Mouse (Mus musculus): Measurements from ENCODE around the gene Masp1.

Gene Masp1

GRCm38 (mm10) chr16:23520235-23520871, at the start of gene Masp1, which contains the start of gene Rtp4:
Masp1 (minus strand) TSS chr16:23520815.
Rtp4 (plus strand) TSS chr16:23520291.
- in situ Hi-C loops (cut with MboI, MseI), result loop anchor here in 1 of 2 experiments (5.0 kb wide), 1 partner anchor 73 kb away; no protein-coding TSS in a partner anchor

DNA sequence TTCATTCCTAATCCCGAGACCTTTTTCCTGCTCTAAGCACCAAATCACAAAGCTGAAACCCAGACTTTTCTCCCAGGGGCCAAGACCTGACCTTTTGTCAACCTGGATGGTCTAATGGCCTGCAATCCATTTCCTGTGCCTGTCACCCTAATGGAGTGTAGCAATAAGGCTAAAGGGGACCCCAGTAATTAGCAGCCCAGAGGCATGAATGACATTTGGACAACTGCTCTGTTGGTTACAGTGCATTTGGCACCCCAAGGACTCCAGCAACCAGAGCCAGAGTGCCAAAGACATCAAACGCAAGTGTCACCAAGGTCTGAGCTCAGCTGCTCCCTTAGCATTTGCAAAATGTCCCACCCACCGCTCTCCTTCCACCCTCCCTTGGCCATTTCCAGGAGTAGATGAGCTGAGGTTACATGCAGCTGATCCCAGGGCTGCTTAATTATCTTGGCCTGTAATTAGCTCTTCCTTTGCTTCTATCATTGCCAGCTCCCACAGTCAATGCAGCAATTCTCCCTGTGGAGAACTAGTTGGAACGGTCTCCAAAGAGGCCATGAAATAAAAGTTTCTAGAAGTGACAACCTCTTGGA, 47.8 kb upstream of the Masp1 start:
- in situ Hi-C loops (cut with MboI, MseI), result no loop called here

DNA sequence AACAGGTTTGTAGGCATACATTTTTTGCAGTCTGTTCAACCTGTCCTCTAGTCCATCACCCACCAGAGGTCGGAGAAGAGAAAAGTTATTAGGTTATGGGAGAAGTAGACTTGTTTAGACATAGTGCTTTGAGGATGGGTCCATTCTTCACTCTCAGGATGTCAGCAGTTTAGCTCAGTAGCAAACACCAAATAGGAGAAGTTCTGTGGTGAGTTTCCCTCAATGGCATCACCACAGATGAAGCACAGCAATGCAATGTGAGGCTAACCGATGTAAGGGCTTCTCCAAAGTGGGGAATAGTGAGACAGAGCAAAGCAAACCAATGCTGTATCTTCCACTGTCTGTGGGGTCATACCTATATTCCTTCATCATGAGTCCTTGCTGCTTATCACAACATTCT, 37.1 kb upstream of the Masp1 start:
- in situ Hi-C loops (cut with MboI, MseI), result no loop called here

DNA sequence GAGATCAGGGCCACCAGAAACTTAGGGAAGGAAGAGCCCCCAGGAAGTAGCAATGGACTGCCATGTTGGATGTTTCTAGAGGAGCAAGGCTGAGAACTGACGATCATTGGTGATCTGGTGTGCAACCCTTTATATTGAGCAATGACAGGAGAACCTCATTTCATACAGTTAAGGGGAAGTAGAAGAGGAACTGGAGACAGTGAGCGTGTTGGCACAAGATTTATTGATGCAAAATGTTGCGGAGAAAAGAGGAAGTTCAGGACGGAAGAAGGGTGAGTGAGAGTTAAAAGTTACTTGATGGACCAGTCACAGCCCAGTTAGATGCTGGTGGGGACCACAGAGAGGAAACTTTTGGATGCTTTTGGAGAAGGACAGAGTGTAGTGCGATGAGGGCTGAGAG, 36.6 kb upstream of the Masp1 start:
- in situ Hi-C loops (cut with MboI, MseI), result no loop called here

DNA sequence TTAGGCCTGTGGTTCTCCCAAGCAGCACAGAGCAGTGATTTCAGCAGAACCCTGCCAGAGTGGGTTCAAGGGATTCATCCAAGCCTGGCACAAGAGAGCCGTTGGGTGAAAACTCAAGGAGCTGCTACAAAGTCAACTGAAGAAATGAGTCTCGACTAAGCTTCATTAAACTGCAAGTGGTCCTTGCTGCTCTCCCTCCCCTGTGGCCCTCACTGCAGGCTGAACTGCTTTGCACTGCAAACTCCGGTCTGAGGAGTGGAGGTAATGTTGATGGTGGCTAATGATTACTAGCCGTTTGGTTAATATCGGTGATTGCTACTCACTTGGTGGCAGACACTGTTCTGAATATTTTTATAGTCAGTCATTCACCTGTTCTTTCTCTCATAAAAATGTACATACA, 34.1 kb upstream of the Masp1 start:
- in situ Hi-C loops (cut with MboI, MseI), result loop anchor here (5.0 kb wide), 2 partner anchors 52 to 338 kb away; partner anchors contain the start of gene Sst (in 1 of the 2)

- in situ Hi-C loops (cut with MboI, MseI), result loop anchor here (5.0 kb wide), 2 partner anchors 49 to 341 kb away; partner anchors contain the start of gene Sst (in 1 of the 2)
Observed at GRCm38 (mm10) chr16:23550981-23551582, 30.5 kb upstream of the Masp1 start.

DNA sequence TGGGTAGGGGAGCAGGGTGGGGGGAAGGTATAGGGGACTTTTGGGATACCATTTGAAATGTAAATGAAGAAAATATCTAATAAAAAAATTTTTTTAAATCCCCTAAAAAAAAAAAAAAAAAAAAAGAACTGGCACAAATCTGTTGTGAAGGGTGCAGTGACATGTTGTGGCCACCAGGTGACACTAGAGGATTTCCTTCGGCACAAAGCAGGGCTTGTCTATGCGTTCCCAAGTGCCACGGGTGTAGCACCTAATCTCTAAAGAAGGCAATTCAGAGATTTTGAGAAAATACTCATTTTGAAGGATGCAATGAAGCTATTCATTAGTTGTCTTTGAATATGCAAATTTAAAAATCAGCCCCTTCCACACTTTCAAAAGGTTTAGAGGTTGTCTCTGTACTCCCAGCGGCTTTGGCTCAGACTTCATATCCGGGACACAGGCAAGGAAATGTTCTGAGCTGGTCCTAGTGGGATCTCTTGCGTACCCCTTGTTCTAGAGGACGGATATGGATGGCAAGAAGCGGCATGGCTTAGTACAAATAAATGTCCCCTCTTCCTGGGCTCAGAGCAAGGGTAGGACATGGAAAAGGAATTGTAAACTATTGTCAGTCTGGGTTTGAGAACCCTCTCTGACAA, 29.8 kb upstream of the Masp1 start:
- in situ Hi-C loops (cut with MboI, MseI), result loop anchor here (5.0 kb wide), 2 partner anchors 48 to 342 kb away; partner anchors contain the start of gene Sst (in 1 of the 2)

GRCm38 (mm10) chr16:23547783-23548182, 27.2 kb upstream of the Masp1 start:
- in situ Hi-C loops (cut with MboI, MseI), result loop anchor here (5.0 kb wide), 4 partner anchors 85 to 350 kb away; no protein-coding TSS in a partner anchor

GRCm38 (mm10) chr16:23544361-23544760, 23.7 kb upstream of the Masp1 start:
- in situ Hi-C loops (cut with MboI, MseI), result no loop called here

- in situ Hi-C loops (cut with MboI, MseI), result no loop called here
Observed at GRCm38 (mm10) chr16:23542866-23543265, 22.3 kb upstream of the Masp1 start.

- in situ Hi-C loops (cut with MboI, MseI), result no loop called here
Observed at GRCm38 (mm10) chr16:23541046-23541445, 20.4 kb upstream of the Masp1 start.

DNA sequence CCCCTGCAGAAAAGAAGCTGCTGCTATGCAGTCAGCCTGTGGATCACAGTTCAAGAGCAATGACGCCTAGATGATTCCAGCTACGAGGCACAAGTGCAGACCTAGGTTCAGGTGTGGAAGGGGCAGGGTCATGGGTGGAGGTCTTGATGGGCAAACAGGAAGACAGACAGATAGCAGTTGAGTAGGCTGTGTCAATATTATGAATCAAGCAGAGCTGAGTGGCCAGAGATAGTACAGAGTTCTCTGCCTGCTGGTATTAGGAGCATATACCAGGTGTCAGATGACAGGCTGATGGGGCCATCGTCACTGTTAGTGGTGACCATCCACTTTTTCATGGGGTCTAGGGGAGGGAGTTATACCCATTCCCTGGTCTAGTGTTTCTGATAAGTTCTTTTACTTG, 13.1 kb upstream of the Masp1 start:
- in situ Hi-C loops (cut with MboI, MseI), result no loop called here

- in situ Hi-C loops (cut with MboI, MseI), result no loop called here
Observed at GRCm38 (mm10) chr16:23529186-23529585, 8.6 kb upstream of the Masp1 start.

DNA sequence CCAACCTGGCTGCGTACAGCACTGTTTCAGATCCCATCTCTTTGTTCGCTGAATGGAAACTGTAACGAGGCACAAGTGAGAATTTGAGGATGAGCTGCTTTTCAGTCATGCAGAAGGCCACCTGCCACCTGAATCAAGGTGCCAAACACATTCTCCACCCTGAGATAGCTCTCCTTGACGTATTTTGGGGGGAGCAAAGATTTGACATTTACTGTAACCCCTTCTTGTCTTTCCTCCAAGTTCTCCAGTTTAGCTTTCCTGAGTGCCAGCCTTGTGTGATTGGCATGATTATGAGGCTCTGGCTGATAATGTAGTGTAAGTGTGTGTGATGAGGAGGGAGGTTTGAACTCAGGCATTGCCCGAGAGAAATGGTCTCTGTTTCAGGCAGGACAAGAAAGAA, 1.5 kb upstream of the Masp1 start:
- in situ Hi-C loops (cut with MboI, MseI), result loop anchor here in 1 of 2 experiments (5.0 kb wide), 1 partner anchor 75 kb away; no protein-coding TSS in a partner anchor

DNA sequence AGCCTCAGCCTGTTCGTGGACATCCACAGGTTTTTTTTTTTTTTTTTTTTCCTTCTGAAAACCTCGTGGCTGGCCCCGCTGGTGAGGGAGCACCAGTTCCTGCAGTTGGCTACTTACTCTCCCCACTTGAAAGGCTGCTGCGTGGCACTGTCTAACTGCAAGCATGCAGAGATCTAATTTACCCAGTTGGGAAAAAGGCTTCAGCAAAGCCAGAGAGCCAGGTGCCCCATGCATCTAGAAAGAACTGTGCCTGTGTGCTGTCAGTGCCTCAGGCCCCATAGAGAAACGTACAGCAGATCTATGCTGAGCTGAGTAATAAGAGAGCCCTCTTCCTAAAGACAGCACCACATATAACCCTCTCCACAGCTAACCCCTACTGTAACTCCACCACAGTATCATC, 477 bp upstream of the Masp1 start:
- in situ Hi-C loops (cut with MboI, MseI), result loop anchor here in 1 of 2 experiments (5.0 kb wide), 1 partner anchor 74 kb away; no protein-coding TSS in a partner anchor

DNA sequence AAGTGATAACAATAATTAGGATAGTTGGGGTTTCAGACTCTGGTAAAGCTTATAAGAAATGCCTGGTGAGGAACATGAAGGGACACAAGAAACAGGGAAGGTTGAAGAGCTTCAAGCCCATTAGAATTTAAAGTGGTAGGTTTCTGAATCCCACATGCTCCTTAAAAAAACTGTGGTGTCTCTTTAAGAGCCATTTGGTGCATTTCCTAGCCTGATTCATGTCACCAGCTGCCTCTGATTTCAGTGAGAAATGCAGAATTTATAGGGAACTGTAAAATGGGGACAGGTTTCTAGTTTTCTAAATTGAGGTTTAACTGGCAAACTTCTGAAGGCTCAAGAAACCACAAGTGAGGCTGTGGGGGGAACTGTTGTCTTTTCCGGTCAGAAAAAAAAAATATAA, 844 bp downstream of the Masp1 start:
- in situ Hi-C loops (cut with MboI, MseI), result loop anchor here in 1 of 2 experiments (5.0 kb wide), 1 partner anchor 72 kb away; no protein-coding TSS in a partner anchor

DNA sequence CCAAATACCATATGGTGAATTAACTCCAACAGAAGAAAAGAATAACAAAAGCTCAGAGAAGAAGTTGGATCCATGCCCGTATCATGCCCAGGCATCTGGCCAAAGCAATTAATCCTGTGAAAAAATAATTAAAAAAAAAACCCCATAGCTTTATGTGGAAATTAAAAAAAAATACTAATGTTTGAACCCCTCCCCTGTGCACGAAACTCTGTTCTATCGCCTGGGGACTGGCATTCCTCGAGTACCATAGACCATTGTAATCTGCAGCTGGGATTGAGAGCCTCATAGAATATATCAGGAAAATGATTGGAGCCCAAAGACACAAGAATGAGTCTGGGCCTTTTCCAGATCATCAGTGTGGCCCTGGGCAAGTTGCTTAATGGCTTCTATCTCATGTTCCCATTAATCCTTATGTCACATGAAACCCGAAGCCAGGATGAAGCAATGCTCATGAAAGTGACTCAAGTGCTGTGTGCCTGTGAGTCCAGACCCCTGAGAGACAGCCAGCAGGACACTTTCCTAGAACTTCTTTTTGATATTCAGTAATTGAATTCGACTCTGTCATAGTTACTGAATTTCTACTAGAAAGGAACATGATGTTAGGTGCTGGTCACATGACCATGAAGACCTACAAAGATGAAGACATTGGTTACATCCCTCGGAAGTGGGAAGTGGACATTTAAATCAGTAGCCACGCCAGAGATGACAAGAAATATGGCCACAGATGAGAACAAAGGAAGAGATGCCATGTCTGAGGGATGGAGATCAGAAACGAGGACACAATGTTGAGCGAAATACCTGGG, 1.8 kb downstream of the Masp1 start:
- in situ Hi-C loops (cut with MboI, MseI), result no loop called here

- in situ Hi-C loops (cut with MboI, MseI), result no loop called here
Observed at GRCm38 (mm10) chr16:23517754-23518566, 2.7 kb downstream of the Masp1 start.

- in situ Hi-C loops (cut with MboI, MseI), result no loop called here
Observed at GRCm38 (mm10) chr16:23517230-23517629, 3.4 kb downstream of the Masp1 start.

DNA sequence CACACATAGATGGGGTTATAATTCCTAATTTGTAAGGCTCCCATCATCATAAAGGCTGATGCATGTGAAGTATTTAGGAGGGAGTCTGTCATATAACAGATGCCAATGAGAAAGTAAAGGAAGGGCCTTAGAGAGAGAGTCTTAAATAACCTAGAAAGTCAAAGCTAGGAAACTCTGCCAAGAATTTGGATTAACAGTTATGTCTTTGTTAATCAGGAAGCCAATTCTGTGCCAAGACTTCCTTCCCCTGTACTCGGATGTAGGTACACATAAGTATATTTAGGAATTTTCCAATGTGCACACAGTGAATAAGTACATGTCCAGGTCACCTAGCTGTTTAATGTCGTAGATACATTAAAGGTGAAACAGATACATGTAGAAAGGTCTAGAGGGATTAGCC, 4.0 kb downstream of the Masp1 start:
- in situ Hi-C loops (cut with MboI, MseI), result no loop called here
